Comparison of ENCODE assay signal across 7 mouse cellular contexts in the genomic region with DNA sequence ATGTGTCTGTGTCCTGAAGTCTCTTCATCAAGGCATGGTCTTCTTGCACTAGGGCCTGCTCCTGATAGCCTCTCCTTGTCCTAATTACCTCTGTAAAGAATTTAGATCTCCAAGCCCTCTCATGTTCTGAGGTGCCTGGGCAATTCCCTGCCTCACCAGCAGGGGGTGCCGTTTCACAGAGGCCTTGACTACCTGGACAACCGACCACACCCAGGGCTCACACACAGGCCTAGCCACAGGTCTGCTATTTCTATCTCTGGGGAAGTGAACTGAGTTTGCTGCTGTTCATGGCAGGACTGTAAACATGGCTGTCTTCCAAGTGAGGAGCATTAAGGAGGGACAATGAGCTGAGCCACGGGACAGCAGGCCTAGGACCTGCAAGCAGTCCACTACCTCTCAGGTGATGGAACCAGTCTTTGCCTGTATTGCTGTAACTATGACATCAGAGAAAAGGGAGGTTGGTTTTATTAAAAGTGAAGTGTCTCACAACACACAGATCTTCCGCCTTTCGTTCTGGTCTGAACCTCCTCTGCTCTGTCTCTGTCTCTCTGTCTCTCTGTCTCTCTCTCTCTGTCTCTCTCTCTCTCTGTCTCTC. TPM values are rescaled to one million over a fixed set of nuclear protein-coding genes. Genes with fewer than 3 reads are reported as not detected.
A peak's percentile ranks its signal among the peaks of the same experiment; 100 is the strongest.
DNase-seq lines count a peak whose midpoint lies in the region; ATAC-seq lines count a peak whose summit lies in the region.

No protein-coding gene starts in this region.

- no peak overlapping the region for H3K9ac ChIP-seq in embryonic facial prominence, embryonic 15.5 days

- DNase-seq in right cerebral cortex, postnatal 4 days: peak; percentile 27
- no peak for DNase-seq in right cerebral cortex, postnatal 14 days
- DNase-seq in adrenal gland, adult 2 months: peak; percentile 54
- peak; percentile 78 for DNase-seq in kidney, postnatal 10 days
- peak; percentile 77 for DNase-seq in lung, postnatal 25 days (ENCODE audit: low spot score)
- DNase-seq in thymus, postnatal 0 days (ENCODE audit: low spot score): peak; percentile 76

- peaks cover 10% of the 10 kb centered on the region; the same call in 1 of the 2 replicates for H3K9me3 ChIP-seq in embryonic facial prominence, embryonic 15.5 days (replicated peaks)

- H3K4me2 ChIP-seq in embryonic facial prominence, embryonic 15.5 days (replicated peaks): no peak overlapping the region

- ATAC-seq in embryonic facial prominence, embryonic 15.5 days (ENCODE audit: insufficient number of reproducible peaks, low FRiP score, low TSS enrichment, low read depth): no peak

- peak overlapping the region; percentile 76 for H3K27ac ChIP-seq in embryonic facial prominence, embryonic 15.5 days (replicated peaks)

- WGBS in embryonic facial prominence, embryonic 15.5 days: 48% methylated on average over 5 of the region's 5 CpGs

- H3K4me1 ChIP-seq in embryonic facial prominence, embryonic 15.5 days: peaks cover 14% of the 10 kb centered on the region; the same call in 1 of the 2 replicates

- H3K27me3 ChIP-seq in embryonic facial prominence, embryonic 15.5 days: no peaks in the 10 kb centered on the region

- H3K36me3 ChIP-seq in embryonic facial prominence, embryonic 15.5 days: no peaks in the 10 kb centered on the region

- H3K4me3 ChIP-seq in embryonic facial prominence, embryonic 15.5 days (replicated peaks): no peak overlapping the region

RNA-seq across cellular contexts. Expression of gene Ets2, which starts 42.9 kb away (rescaled TPM):
- total RNA-seq in adrenal gland, adult 2 months (2021): 10 to 100 TPM; 40.1 to 47.7 TPM
- polyA plus RNA-seq in adrenal gland, adult 2 months (2012; rRNA removed): 97.9 and 122 TPM in 2 replicates
- polyA plus RNA-seq in embryonic facial prominence, embryonic 15.5 days (2015; fragmentation: Nextera tagmentation; extraction: Ambion mirVana): 84.3 and 92.0 TPM in 2 replicates
- 255 and 277 TPM in 2 replicates for polyA plus RNA-seq in thymus, postnatal 0 days (2015; fragmentation: Nextera tagmentation; extraction: Ambion mirVana)
